Comparison of ENCODE assay signal across 14 mouse cellular contexts in the genomic region with DNA sequence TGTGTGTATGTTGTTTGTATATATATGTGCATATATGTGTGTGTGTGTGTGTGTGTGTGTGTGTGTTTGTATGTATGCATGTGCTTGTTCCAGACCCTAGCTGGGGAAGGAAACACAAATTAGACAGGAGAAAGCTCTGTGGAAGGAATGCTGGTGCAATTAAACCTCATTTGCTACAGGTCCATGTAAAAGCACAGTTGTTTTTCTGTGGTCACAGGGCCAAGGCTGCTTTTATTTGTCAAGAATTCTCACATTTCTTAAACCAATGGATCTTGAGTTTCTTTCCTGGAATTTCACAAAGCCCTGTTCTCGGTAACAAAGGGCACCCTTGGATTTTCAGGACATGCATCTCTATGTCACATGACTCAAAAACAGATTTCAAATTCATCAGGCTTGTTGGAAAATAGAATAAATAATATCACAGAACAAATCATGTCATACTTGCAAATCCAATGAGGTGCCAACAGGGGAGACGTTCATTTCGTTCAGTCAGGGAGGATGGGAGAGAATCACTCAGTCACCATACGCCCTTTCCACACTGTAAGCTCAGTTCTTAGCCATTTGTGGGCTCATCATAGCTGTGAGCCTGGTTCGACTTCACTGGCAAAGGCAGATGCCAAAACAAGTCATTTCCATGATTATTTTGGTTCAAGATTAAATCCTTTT.
DNase-seq lines count a peak whose midpoint lies in the region; ATAC-seq lines count a peak whose summit lies in the region.
"Had no signal": no experiment of that assay in that cellular context is flagged by ENCODE, and none has a peak within 500 bp of the region (broad histone marks: within the 10 kb centered on the region; RNA-seq: fewer than 3 reads in every experiment).

No protein-coding gene starts in this region.

- H3K36me3 ChIP-seq in forebrain, embryonic 11.5 days (ENCODE audit: control insufficient read depth, insufficient read depth, low read length), result no peaks in the 10 kb centered on the region
- no peaks in the 10 kb centered on the region for H3K36me3 ChIP-seq in hindbrain, embryonic 14.5 days (replicated peaks; ENCODE audit: control insufficient read depth, insufficient read depth)
- H3K36me3 ChIP-seq in midbrain, embryonic 14.5 days (ENCODE audit: control insufficient read depth, insufficient read depth, low read length), result no peaks in the 10 kb centered on the region
- H3K36me3 ChIP-seq: heart, embryonic 15.5 days had no signal

- no peak overlapping the region for H3K4me3 ChIP-seq in forebrain, embryonic 11.5 days (ENCODE audit: low read depth, low read length)
- no peak overlapping the region for H3K4me3 ChIP-seq in hindbrain, embryonic 14.5 days (replicated peaks; ENCODE audit: low read length)
- no peak overlapping the region for H3K4me3 ChIP-seq in midbrain, embryonic 14.5 days (replicated peaks; ENCODE audit: low read depth, low read length)
- H3K4me3 ChIP-seq: heart, embryonic 15.5 days had no signal

- H3K27me3 ChIP-seq in forebrain, embryonic 11.5 days (ENCODE audit: control insufficient read depth, insufficient read depth, low read length), result no peaks in the 10 kb centered on the region
- H3K27me3 ChIP-seq in hindbrain, embryonic 14.5 days (ENCODE audit: control insufficient read depth, insufficient read depth, low read length), result no peaks in the 10 kb centered on the region
- H3K27me3 ChIP-seq in midbrain, embryonic 14.5 days (ENCODE audit: control insufficient read depth, insufficient read depth, low read length), result no peaks in the 10 kb centered on the region
- H3K27me3 ChIP-seq: heart, embryonic 15.5 days had no signal

- no peaks in the 10 kb centered on the region for H3K9me3 ChIP-seq in forebrain, embryonic 11.5 days (ENCODE audit: control insufficient read depth, low read length)
- H3K9me3 ChIP-seq in hindbrain, embryonic 14.5 days (ENCODE audit: control insufficient read depth, low read length), result no peaks in the 10 kb centered on the region
- H3K9me3 ChIP-seq in midbrain, embryonic 14.5 days (ENCODE audit: control insufficient read depth, low read length), result no peaks in the 10 kb centered on the region
- H3K9me3 ChIP-seq: heart, embryonic 15.5 days had no signal

- no peak overlapping the region for H3K4me2 ChIP-seq in forebrain, embryonic 11.5 days (ENCODE audit: low read depth, low read length, severe bottlenecking)
- H3K4me2 ChIP-seq in hindbrain, embryonic 14.5 days (replicated peaks), result no peak overlapping the region
- peak overlapping the region; percentile 56 for H3K4me2 ChIP-seq in midbrain, embryonic 14.5 days (ENCODE audit: low read length)
- H3K4me2 ChIP-seq: heart, embryonic 15.5 days had no signal

- peaks cover 25% of the 10 kb centered on the region; the same call in 1 of the 2 replicates for H3K4me1 ChIP-seq in forebrain, embryonic 11.5 days (replicated peaks; ENCODE audit: control insufficient read depth, insufficient read depth, low read length)
- H3K4me1 ChIP-seq in hindbrain, embryonic 14.5 days (replicated peaks; ENCODE audit: control insufficient read depth, insufficient read depth, low read length), result peaks cover 48% of the 10 kb centered on the region
- peaks cover 48% of the 10 kb centered on the region for H3K4me1 ChIP-seq in midbrain, embryonic 14.5 days (ENCODE audit: control insufficient read depth, insufficient read depth, low read length)
- H3K4me1 ChIP-seq: heart, embryonic 15.5 days had no signal

- 44% methylated on average over 5 of the region's 5 CpGs for WGBS in forebrain, embryonic 11.5 days
- 13% methylated on average over 5 of the region's 5 CpGs for WGBS in hindbrain, embryonic 14.5 days
- 12% methylated on average over 5 of the region's 5 CpGs for WGBS in midbrain, embryonic 14.5 days

- no peak for ATAC-seq in forebrain, embryonic 11.5 days (replicated peaks; ENCODE audit: low FRiP score)
- no peak for ATAC-seq in hindbrain, embryonic 14.5 days (ENCODE audit: low FRiP score)
- no peak for ATAC-seq in midbrain, embryonic 14.5 days (ENCODE audit: low FRiP score, low TSS enrichment)
- ATAC-seq: inflammation-experienced regulatory T-cells, adult 6 months had no signal

- peak overlapping the region; percentile 23; the same call in 1 of the 2 replicates for H3K9ac ChIP-seq in forebrain, embryonic 11.5 days (ENCODE audit: low read length)
- H3K9ac ChIP-seq in hindbrain, embryonic 14.5 days, result 0 out of 2 replicates have a peak overlapping the region, but pooled peaks have one; percentile 16
- no peak overlapping the region; the same call in 1 of the 2 replicates for H3K9ac ChIP-seq in midbrain, embryonic 14.5 days (replicated peaks; ENCODE audit: low read length)
- H3K9ac ChIP-seq: heart, embryonic 15.5 days; liver, embryonic 14.5 days had no signal

- peak; percentile 44 for DNase-seq in embryo, embryonic 11 days
- no peak for DNase-seq in embryo, embryonic 9.5 days (ENCODE audit: extremely low spot score)
- no peak for DNase-seq in forebrain, embryonic 11.5 days (ENCODE audit: low spot score)
- DNase-seq in hindbrain, embryonic 14.5 days (ENCODE audit: low spot score), result peak; percentile 35
- DNase-seq in midbrain, embryonic 14.5 days, result peak; percentile 67
- no peak for DNase-seq in left cerebral cortex, adult 18-20 months (ENCODE audit: low spot score in 2 of 2)
- DNase-seq in kidney, adult 8-10 months, result no peak
- DNase-seq in lung, postnatal 4 days, result no peak
- DNase-seq: adrenal gland, adult 2 months; cerebellum, postnatal 25 days; kidney, postnatal 14 days had no signal

- H3K27ac ChIP-seq in forebrain, embryonic 11.5 days (ENCODE audit: low read depth, low read length), result peak overlapping the region; percentile 94
- peak overlapping the region; percentile 91 for H3K27ac ChIP-seq in hindbrain, embryonic 14.5 days
- H3K27ac ChIP-seq in midbrain, embryonic 14.5 days (replicated peaks; ENCODE audit: low read depth, low read length), result peak overlapping the region; percentile 97
- H3K27ac ChIP-seq: heart, embryonic 15.5 days; liver, embryonic 14.5 days had no signal

Comparison
In these comparisons a context has a peak if more than half of its experiments do, and no peak if none do; other contexts are left out.
1. DNase-seq: peak in embryo, embryonic 11 days (single experiment), hindbrain, embryonic 14.5 days (single experiment) and midbrain, embryonic 14.5 days (single experiment); none in embryo, embryonic 9.5 days (single experiment), forebrain, embryonic 11.5 days (single experiment), left cerebral cortex, adult 18-20 months (0 of 2), kidney, adult 8-10 months (0 of 2) and lung, postnatal 4 days (0 of 2).
2. Peak in every context shown above with its lines, with median percentiles within 50 percentile points of each other: H3K27ac ChIP-seq.